Mouse (Mus musculus): ENCODE results near the gene Ap1g1. TPM values are rescaled to one million over a fixed set of nuclear protein-coding genes. Genes with fewer than 3 reads are reported as not detected.
A peak's percentile ranks its signal among the peaks of the same experiment; 100 is the strongest.
"Not testable (repeated sequence)": the region's sequence is repeated elsewhere in the genome, so short reads cannot be mapped to it uniquely, and the experiment has no call there.

Gene Ap1g1
- total RNA-seq, 2 experiments from 2014 or later, result 26.7 to 31.0 TPM

GRCm38 (mm10) chr8:109855451-109855850, 77.1 kb downstream of the Ap1g1 start:
- no peak for DNase-seq
- intact Hi-C loops (cut with DNase I), result no loop called here

GRCm38 (mm10) chr8:109863398-109863797, 85.0 kb downstream of the Ap1g1 start:
- intact Hi-C loops (cut with DNase I), result no loop called here
- peak in 1 of 2 experiments; percentile 10 for DNase-seq

- DNase-seq, result no peak
- intact Hi-C loops (cut with DNase I), result no loop called here
Measured at GRCm38 (mm10) chr8:109864798-109865197, 86.4 kb downstream of the Ap1g1 start.

GRCm38 (mm10) chr8:109865536-109865935, 87.2 kb downstream of the Ap1g1 start:
- no peak for DNase-seq
- intact Hi-C loops (cut with DNase I), result no loop called here

- intact Hi-C loops (cut with DNase I), result no loop called here
- no peak for DNase-seq
Measured at GRCm38 (mm10) chr8:109866690-109867089, 88.3 kb downstream of the Ap1g1 start.

GRCm38 (mm10) chr8:109868003-109868679, 89.8 kb downstream of the Ap1g1 start, which contains the start of gene Phlpp2:
Phlpp2 (plus strand) TSS chr8:109868542.
- peak; percentile 95 to 97 for DNase-seq
- intact Hi-C loops (cut with DNase I), result no loop called here

- intact Hi-C loops (cut with DNase I), result no loop called here
- peak; percentile 12 to 50 for DNase-seq
Measured at GRCm38 (mm10) chr8:109868680-109869361, 90.5 kb downstream of the Ap1g1 start.

- no peak for DNase-seq
- intact Hi-C loops (cut with DNase I), result no loop called here
Measured at GRCm38 (mm10) chr8:109871056-109871455, 92.7 kb downstream of the Ap1g1 start.

- intact Hi-C loops (cut with DNase I); DNase-seq: not testable (repeated sequence)
Measured at GRCm38 (mm10) chr8:109873800-109874199, 95.4 kb downstream of the Ap1g1 start.

GRCm38 (mm10) chr8:109880012-109880662, 101.8 kb downstream of the Ap1g1 start:
- DNase-seq, result no peak
- intact Hi-C loops (cut with DNase I), result no loop called here

GRCm38 (mm10) chr8:109885294-109885693, 106.9 kb downstream of the Ap1g1 start:
- DNase-seq, result no peak
- intact Hi-C loops (cut with DNase I), result no loop called here

GRCm38 (mm10) chr8:109889211-109889610, 110.9 kb downstream of the Ap1g1 start:
- intact Hi-C loops (cut with DNase I), result no loop called here
- no peak for DNase-seq

- no peak for DNase-seq
- intact Hi-C loops (cut with DNase I), result no loop called here
Measured at GRCm38 (mm10) chr8:109890794-109891585, 112.6 kb downstream of the Ap1g1 start.

GRCm38 (mm10) chr8:109894636-109895035, 116.3 kb downstream of the Ap1g1 start:
- intact Hi-C loops (cut with DNase I), result no loop called here
- no peak for DNase-seq

GRCm38 (mm10) chr8:109895355-109895754, 117.0 kb downstream of the Ap1g1 start:
- intact Hi-C loops (cut with DNase I), result no loop called here
- no peak for DNase-seq

GRCm38 (mm10) chr8:109902379-109902778, 124.0 kb downstream of the Ap1g1 start:
- intact Hi-C loops (cut with DNase I), result no loop called here
- DNase-seq, result no peak

GRCm38 (mm10) chr8:109903909-109904469, 125.6 kb downstream of the Ap1g1 start:
- intact Hi-C loops (cut with DNase I), result no loop called here
- no peak for DNase-seq

GRCm38 (mm10) chr8:109904928-109905668, 126.7 kb downstream of the Ap1g1 start:
- no peak for DNase-seq
- intact Hi-C loops (cut with DNase I), result no loop called here

- intact Hi-C loops (cut with DNase I), result no loop called here
- no peak for DNase-seq
Measured at GRCm38 (mm10) chr8:109906907-109907306, 128.6 kb downstream of the Ap1g1 start.

- no peak for DNase-seq
- intact Hi-C loops (cut with DNase I), result no loop called here
Measured at GRCm38 (mm10) chr8:109907376-109907775, 129.0 kb downstream of the Ap1g1 start.

All from gastrocnemius, postnatal 36 days (tissue).